Mouse (Mus musculus) megakaryocyte-erythroid progenitor cell, adult 5-6 weeks (primary cell): ENCODE measurements around the gene Cux1. TPM values are rescaled to one million over a fixed set of nuclear protein-coding genes. Genes with fewer than 3 reads are reported as not detected.

Experiments used
- ATAC-seq: replicated peaks from 2 replicates; pipeline ENCODE4 v1.8.0; 2016; ENCODE audit warnings: mild to moderate bottlenecking, inconsistent platforms; ENCODE audit not compliant: severe bottlenecking, poor library complexity, low FRiP score, low TSS enrichment
- total RNA-seq, 2 experiments: library from RNA; stranded (forward) in 1 of 2; stranded (reverse) in 1 of 2; fragments of 200-1000, 215-1000 nt in 1 of 2; fragments of >200 nt in 1 of 2; fragmentation: Nextera tagmentation in 1 of 2; gene quantifications; 2 replicates each; pipeline ENCODE4 v1.2.3; 2014 to 2017

Gene Cux1
- total RNA-seq, 2 experiments from 2014 or later: 97.0 to 105 TPM

DNA sequence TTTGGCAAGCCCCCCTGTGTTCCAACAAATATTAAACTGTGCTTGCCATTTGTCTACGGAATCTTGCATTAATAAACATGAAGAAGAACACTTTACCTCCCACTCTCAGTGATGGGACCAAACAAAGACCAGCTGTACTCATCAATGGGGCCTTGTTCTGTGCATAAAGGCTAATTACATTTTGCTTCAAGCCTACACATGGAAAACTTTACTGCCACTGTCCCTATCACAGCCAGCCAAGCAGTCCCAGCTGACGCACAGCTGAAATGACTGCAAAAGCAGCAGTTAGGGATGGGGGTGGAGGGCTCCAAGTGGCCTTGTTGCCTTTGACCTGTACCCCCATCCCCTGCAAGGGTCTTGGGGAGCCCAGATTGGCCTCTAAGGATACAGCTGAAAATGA lies 210.1 kb downstream of the Cux1 start:
- ATAC-seq: no peak

DNA sequence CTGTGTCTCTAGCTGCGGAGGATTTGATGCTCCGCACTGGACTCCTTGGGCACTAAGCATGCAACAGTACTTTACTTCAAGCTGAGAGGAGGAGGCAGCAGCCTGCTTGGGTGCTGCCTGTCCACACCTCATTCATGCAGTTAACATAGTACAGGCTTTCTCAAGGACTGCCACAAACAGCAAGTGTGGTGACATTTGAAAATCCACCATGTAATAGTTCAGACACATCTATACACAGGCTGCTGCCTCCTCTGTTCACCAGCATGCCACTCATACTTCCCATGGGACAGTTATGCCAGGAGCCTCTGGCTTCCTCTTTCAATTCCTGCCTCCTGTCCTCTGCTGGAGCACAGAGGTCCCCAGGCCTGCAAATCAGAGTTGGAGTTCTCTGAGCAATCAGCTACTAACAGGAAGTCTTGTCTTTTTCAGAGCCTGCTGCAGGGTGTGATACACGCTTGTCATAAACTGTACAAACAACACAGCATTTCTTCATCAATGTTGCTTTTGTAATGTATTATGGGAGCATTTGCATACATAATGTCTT lies 211.6 kb downstream of the Cux1 start:
- ATAC-seq: no peak

GRCm38 (mm10) chr5:136354729-136355128 lies 212.6 kb downstream of the Cux1 start:
- no peak for ATAC-seq

DNA sequence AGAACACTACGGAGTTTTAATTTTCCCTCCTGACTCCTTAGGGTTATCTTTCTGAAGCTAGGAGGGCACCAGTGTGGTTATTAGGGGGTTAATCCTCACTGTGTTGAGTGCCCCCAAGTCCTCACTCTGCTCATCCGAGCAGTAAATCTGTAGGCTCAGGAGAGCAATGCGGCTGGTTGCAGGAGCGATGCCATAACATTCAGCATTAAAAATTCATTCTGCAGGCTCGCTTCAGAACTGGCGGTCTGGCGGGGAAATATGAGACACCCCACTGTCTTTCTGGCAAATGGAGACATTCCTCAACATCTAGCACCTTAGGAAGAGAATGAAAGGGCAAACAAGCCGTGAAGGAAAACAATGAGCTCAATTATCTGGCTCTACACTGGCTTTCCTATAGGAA lies 214.2 kb downstream of the Cux1 start:
- ATAC-seq: no peak

GRCm38 (mm10) chr5:136343156-136343890 lies 224.0 kb downstream of the Cux1 start:
- no peak for ATAC-seq

GRCm38 (mm10) chr5:136336798-136337527 lies 230.3 kb downstream of the Cux1 start:
- peak; percentile 43 for ATAC-seq

GRCm38 (mm10) chr5:136335681-136336080 lies 231.6 kb downstream of the Cux1 start:
- ATAC-seq: peak; percentile 53

- peak; percentile 58 for ATAC-seq
These were observed 232.5 kb downstream of the Cux1 start for GRCm38 (mm10) chr5:136334780-136335179.

DNA sequence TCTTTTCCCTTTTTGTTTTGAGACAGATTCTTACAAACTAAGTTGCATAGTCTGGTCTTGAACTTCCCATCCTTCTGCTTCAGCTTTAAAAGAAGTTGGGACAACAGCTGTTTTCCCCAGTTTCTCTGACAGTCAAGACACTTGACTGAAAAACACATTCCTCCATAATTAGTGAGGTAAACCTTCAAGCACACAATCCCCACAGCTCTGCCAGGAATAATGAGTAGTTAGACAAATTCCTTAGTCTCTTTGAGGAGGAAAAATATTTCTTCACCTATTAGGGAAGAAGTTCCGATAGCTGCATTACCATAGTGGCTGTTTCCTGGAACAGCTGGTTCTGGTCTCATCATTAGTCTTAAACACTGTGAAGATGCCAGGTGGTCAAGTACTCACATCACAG lies 233.2 kb downstream of the Cux1 start:
- no peak for ATAC-seq

DNA sequence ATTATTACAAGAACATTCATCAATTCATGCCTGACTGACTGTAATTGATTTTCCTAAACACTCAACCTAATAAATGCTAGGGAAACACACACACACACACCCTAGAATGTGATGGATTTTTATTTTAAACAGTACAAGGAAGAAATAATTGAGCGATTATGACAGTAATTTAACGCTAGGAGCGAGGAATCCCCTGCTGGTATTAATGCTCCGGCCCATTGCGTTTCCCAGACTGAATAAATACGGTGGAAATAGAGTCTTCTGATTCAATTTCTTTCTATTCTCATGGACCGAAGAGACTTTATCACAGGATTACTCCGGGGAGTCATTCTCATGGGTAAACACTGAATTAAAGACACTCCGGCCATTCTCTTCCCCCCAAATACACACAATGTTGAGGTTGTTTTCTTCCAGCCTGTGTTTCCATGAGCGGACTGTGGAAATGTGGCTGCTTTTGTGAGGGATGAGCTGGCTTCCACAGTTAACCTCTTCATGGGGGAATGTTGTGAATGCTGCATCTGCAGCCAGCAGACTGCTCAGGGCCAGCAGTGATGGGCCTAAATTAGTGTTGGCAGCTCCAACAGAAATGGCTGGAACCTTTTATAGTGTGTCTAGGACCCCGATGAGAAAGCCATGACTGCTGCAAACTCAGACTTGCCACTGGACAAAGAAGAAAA lies 234.4 kb downstream of the Cux1 start:
- no peak for ATAC-seq

- ATAC-seq: 0 out of 2 replicates have a peak, but pooled peaks have one; percentile 55
These were observed 239.6 kb downstream of the Cux1 start for GRCm38 (mm10) chr5:136327736-136328135.

GRCm38 (mm10) chr5:136326626-136327025 lies 240.7 kb downstream of the Cux1 start:
- ATAC-seq: no peak

- no peak for ATAC-seq
These were observed 242.8 kb downstream of the Cux1 start for GRCm38 (mm10) chr5:136324506-136324905.

DNA sequence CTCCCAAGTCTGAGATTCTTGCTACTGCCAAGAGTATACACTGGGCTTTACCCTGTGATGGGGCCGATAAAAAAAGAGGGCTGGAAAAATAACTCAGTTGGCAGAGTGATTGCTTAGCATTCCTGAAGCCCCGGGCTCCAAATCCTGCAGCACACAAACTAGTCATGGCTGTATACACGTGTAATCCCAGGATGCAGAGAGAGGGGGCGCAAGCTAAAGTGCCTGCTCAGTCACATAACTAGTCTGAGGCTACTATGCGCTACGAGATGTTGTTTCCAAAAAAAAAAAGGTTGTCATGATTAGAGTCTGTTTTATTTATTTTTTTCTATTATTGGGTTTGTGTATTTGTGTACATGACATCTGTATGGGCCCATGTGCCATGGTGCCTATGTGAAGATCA lies 245.9 kb downstream of the Cux1 start:
- ATAC-seq: 0 out of 2 replicates have a peak, but pooled peaks have one; percentile 40

DNA sequence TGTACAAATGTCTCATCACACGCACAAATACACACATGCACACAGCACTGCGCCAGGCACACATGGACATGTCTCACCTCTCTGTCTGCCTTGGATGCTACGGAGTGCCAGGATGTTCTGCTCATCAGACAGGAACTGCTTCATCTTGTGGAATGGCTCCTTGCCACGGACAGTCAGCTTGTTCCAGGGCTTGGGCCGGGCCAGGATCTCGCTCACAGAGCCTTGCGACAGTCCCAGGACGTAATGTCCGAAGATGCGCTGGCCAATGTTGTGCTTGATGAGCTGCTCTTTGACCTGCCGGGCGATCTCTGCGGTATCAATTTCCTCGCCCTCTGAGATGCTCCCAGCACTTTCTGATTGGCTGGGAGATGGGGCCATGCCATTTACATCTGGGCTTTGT lies 254.7 kb downstream of the Cux1 start:
- no peak; the same call in 1 of the 2 replicates for ATAC-seq

DNA sequence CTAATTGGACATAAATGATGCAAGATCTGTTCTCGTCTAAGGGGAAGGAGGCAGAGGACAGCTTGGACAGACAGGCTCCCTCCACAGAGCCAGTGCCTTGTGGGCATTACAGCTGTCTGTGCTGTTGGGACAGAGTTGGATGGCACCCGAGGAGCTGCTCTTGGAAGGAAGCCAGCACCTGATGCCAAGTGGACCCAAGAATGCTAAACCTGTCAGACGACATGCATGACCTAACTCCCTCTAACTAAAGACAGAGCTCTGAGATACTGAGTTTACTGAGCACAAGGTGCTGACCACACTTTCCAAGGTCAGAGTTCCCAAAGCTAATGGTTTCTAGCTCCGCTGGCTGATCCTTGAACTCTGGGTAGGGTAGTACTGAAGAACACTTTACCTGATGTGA lies 255.1 kb downstream of the Cux1 start:
- no peak for ATAC-seq

- no peak for ATAC-seq
These were observed 261.0 kb downstream of the Cux1 start for GRCm38 (mm10) chr5:136306254-136306653.

- ATAC-seq: no peak
These were observed 263.8 kb downstream of the Cux1 start for GRCm38 (mm10) chr5:136303409-136303983.

GRCm38 (mm10) chr5:136300880-136301279 lies 266.4 kb downstream of the Cux1 start:
- no peak for ATAC-seq

- no peak for ATAC-seq
These were observed 269.6 kb downstream of the Cux1 start for GRCm38 (mm10) chr5:136297691-136298090.
